Mouse (Mus musculus): ENCODE data around the gene Slc1a4. TPM values are rescaled to one million over a fixed set of nuclear protein-coding genes. Genes with fewer than 3 reads are reported as not detected.

Gene Slc1a4
- polyA plus RNA-seq, 1 experiment, result 0.85 TPM

DNA sequence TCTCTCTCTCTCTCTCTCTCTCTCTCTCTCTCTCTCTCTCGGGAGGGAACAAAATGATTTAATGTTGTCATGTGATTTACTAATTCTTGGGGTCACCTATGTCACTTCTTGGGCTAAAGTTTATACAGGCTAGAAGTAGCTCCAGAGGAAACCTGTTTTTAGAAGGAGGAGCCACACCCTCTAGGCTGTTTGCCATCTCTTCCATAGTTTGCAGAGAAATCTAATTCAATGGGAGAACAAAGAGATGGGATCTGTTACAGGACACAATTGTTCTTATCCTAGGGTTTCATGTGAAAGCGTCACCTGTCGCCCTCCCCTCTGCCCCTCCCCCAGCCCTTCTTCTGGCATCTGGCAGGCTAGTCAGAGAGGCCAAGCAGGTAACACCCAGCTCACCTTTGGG lies 28.8 kb upstream of the Slc1a4 start:
- Histone ChIP-seq H3K36me3 (ENCODE audit: control insufficient read depth, insufficient read depth, low read length) (no peaks in the 10 kb centered on the region), H3K4me1 (ENCODE audit: control insufficient read depth, insufficient read depth, insufficient read length) (no peaks in the 10 kb centered on the region), H3K27ac (ENCODE audit: insufficient read depth, low read length) (no peak overlapping the region), H3K27me3 (ENCODE audit: control insufficient read depth, insufficient read depth, low read length) (no peaks in the 10 kb centered on the region), H3K4me3 (ENCODE audit: extremely low read depth, insufficient read depth, insufficient read length) (no peak overlapping the region)
- no peak for DNase-seq (ENCODE audit: low read depth in 1 of 2, low spot score in 2 of 2)
- TF ChIP-seq CTCF (IDR thresholded peaks at IDR 0.05; ENCODE audit: extremely low read depth, insufficient read depth, insufficient read length, insufficient replicate concordance) (no peak), POLR2A (IDR thresholded peaks at IDR 0.05; ENCODE audit: low read depth, low read length) (no peak)
- WGBS, result 74% methylated on average over 3 of the region's 3 CpGs

DNA sequence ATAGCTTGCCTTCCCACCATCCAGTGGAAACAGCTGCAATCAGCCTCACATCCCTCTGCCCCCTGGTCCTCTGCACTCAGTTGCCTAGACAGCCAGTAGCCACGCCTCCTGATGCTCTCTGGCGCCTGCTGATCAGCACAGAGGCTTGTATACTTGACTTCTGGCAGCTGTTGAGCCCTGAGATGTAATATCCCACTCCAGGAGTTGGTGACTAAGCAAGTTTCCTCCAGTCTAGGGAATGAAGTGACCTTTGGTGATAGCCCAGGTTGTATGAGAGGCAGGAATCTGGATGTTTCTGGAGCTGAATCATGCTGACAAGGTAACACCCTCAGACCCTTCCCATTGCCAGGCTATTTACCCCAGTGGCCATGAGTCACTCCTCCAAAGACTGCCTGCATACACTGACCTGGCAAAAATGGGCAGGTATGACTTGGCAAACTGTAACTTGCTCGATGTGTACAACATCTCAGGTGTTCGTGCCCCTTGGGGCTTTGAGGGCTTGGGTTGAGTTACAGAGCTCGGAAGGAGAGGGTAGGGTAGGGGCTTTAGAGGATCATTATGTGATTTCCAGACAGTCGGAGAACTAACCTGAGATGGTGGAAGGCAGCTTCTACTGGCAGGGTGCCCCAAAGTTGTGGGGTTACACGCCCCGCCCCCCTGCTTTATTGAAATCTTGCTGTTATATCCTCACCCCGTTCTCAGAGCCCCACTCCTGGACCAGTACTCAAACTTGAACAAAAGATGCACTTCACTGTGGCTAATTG lies 25.4 kb upstream of the Slc1a4 start:
- 81% methylated on average over 9 of the region's 9 CpGs for WGBS
- Histone ChIP-seq H3K36me3 (ENCODE audit: control insufficient read depth, insufficient read depth, low read length) (no peaks in the 10 kb centered on the region), H3K4me3 (ENCODE audit: extremely low read depth, insufficient read depth, insufficient read length) (no peak overlapping the region), H3K27me3 (ENCODE audit: control insufficient read depth, insufficient read depth, low read length) (no peaks in the 10 kb centered on the region), H3K4me1 (ENCODE audit: control insufficient read depth, insufficient read depth, insufficient read length) (no peaks in the 10 kb centered on the region), H3K27ac (ENCODE audit: insufficient read depth, low read length) (no peak overlapping the region)
- DNase-seq (ENCODE audit: low read depth in 1 of 2, low spot score in 2 of 2), result no peak
- TF ChIP-seq POLR2A (IDR thresholded peaks at IDR 0.05; ENCODE audit: low read depth, low read length) (no peak), CTCF (IDR thresholded peaks at IDR 0.05; ENCODE audit: extremely low read depth, insufficient read depth, insufficient read length, insufficient replicate concordance) (no peak)

DNA sequence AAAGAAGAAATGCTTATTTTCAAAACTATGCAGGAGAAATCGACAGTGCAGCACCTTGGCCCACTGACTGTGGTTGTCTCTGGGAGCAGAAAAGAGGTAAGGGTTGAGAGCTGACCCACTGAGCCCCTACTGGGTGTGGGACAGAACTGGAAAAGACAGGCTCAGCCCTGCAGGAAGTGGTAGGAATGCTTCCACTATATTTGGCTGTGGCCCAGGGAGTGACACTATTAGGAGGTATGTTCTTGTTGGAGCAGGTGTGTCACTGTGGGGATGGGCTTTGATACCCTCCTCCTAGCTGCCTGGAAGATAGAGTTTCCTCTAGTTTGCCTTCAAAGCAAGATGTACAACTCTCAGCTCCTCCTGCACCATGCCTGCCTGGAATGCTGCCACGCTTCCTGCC lies 16.0 kb upstream of the Slc1a4 start:
- no peaks in the 10 kb centered on the region for H3K27me3 ChIP-seq (ENCODE audit: control insufficient read depth, insufficient read depth, low read length)
- DNase-seq (ENCODE audit: low read depth in 1 of 2, low spot score in 2 of 2), result no peak
- no peak overlapping the region for H3K4me3 ChIP-seq (ENCODE audit: extremely low read depth, insufficient read depth, insufficient read length)
- 93% methylated on average over 2 of the region's 2 CpGs for WGBS
- H3K36me3 ChIP-seq (ENCODE audit: control insufficient read depth, insufficient read depth, low read length), result no peaks in the 10 kb centered on the region
- no peaks in the 10 kb centered on the region for H3K4me1 ChIP-seq (ENCODE audit: control insufficient read depth, insufficient read depth, insufficient read length)
- H3K27ac ChIP-seq (ENCODE audit: insufficient read depth, low read length), result no peak overlapping the region
- no peak for TF ChIP-seq POLR2A (IDR thresholded peaks at IDR 0.05; ENCODE audit: low read depth, low read length)
- TF ChIP-seq CTCF (IDR thresholded peaks at IDR 0.05; ENCODE audit: extremely low read depth, insufficient read depth, insufficient read length, insufficient replicate concordance), result no peak

DNA sequence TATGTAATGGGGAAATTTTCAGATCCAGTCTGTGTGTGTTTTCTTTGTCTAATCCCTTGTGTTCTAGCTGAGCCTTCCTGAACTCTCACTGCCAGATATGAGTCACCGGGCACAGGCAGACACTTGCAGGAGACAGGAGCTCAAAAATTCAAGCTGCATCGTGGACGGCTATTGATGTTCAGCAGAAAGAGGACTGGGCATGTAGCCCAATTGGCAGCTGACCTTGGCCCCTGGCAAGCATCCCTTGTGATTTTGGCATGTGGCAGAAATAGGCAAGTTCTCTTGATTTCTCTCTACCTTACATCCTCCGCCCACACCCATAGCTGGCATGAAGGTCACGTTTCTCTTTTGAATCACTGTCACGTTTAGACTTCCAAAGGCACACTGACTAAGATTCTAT lies 15.0 kb upstream of the Slc1a4 start:
- DNase-seq (ENCODE audit: low read depth in 1 of 2, low spot score in 2 of 2), result no peak

DNA sequence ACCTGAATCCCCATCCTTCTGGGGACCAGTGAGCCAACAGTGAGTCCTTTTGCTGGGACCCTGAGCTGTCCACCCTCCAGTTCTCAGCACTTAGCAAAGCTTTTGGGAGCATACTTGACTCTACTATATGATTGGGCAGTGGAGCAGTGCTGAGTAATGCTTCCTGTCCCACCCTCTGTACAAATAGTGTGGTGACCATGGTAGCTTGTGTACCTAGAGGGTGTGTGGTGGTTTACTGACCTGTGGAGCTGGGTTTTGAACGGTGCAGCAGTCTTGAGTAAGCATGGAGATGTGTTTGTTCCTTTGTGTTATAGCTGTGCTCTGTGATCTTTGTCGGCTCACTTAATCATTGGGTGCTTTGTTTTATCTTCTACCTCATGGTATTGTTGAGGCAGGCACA lies 13.9 kb upstream of the Slc1a4 start:
- no peak overlapping the region for H3K4me3 ChIP-seq (ENCODE audit: extremely low read depth, insufficient read depth, insufficient read length)
- no peak overlapping the region for H3K27ac ChIP-seq (ENCODE audit: insufficient read depth, low read length)
- no peaks in the 10 kb centered on the region for H3K36me3 ChIP-seq (ENCODE audit: control insufficient read depth, insufficient read depth, low read length)
- no peaks in the 10 kb centered on the region for H3K27me3 ChIP-seq (ENCODE audit: control insufficient read depth, insufficient read depth, low read length)
- WGBS, result 59% methylated on average over 2 of the region's 2 CpGs
- TF ChIP-seq POLR2A (IDR thresholded peaks at IDR 0.05; ENCODE audit: low read depth, low read length) (no peak), CTCF (IDR thresholded peaks at IDR 0.05; ENCODE audit: extremely low read depth, insufficient read depth, insufficient read length, insufficient replicate concordance) (no peak)
- no peaks in the 10 kb centered on the region for H3K4me1 ChIP-seq (ENCODE audit: control insufficient read depth, insufficient read depth, insufficient read length)
- no peak for DNase-seq (ENCODE audit: low read depth in 1 of 2, low spot score in 2 of 2)

More for the DNA sequence above, 15.0 kb upstream of the Slc1a4 start:
- no peak for TF ChIP-seq CTCF (IDR thresholded peaks at IDR 0.05; ENCODE audit: extremely low read depth, insufficient read depth, insufficient read length, insufficient replicate concordance)
- TF ChIP-seq POLR2A (IDR thresholded peaks at IDR 0.05; ENCODE audit: low read depth, low read length), result no peak
- H3K4me3 ChIP-seq (ENCODE audit: extremely low read depth, insufficient read depth, insufficient read length), result no peak overlapping the region
- WGBS, result 81% methylated on average over 6 of the region's 6 CpGs
- no peak overlapping the region for H3K27ac ChIP-seq (ENCODE audit: insufficient read depth, low read length)
- H3K4me1 ChIP-seq (ENCODE audit: control insufficient read depth, insufficient read depth, insufficient read length), result no peaks in the 10 kb centered on the region
- H3K27me3 ChIP-seq (ENCODE audit: control insufficient read depth, insufficient read depth, low read length), result no peaks in the 10 kb centered on the region
- no peaks in the 10 kb centered on the region for H3K36me3 ChIP-seq (ENCODE audit: control insufficient read depth, insufficient read depth, low read length)

DNA sequence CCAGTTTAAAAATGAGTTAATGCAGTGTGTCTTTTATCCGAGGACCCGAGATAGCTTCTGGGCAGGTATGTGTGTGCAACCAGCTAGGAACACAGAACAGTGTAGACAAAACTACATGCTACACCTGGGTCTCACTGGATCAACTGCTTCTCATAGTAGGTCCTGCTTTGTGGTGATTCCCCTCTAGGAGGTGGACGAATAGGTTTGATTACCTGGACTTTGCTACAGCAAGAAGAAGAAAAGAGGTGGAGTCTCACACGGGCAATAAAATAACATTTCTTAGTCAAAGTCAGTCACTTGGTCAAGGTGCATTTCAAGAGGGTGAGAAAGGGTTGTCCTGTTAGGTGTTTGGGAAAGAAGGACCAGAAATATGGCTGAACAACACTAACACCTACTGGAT lies 11.4 kb upstream of the Slc1a4 start:
- no peaks in the 10 kb centered on the region for H3K36me3 ChIP-seq (ENCODE audit: control insufficient read depth, insufficient read depth, low read length)
- no peaks in the 10 kb centered on the region for H3K4me1 ChIP-seq (ENCODE audit: control insufficient read depth, insufficient read depth, insufficient read length)
- DNase-seq (ENCODE audit: low read depth in 1 of 2, low spot score in 2 of 2), result no peak
- no peaks in the 10 kb centered on the region for H3K27me3 ChIP-seq (ENCODE audit: control insufficient read depth, insufficient read depth, low read length)
- no peak for TF ChIP-seq CTCF (IDR thresholded peaks at IDR 0.05; ENCODE audit: extremely low read depth, insufficient read depth, insufficient read length, insufficient replicate concordance)
- no peak for TF ChIP-seq POLR2A (IDR thresholded peaks at IDR 0.05; ENCODE audit: low read depth, low read length)
- H3K27ac ChIP-seq (ENCODE audit: insufficient read depth, low read length), result no peak overlapping the region
- 89% methylated on average over 4 of the region's 4 CpGs for WGBS
- no peak overlapping the region for H3K4me3 ChIP-seq (ENCODE audit: extremely low read depth, insufficient read depth, insufficient read length)

DNA sequence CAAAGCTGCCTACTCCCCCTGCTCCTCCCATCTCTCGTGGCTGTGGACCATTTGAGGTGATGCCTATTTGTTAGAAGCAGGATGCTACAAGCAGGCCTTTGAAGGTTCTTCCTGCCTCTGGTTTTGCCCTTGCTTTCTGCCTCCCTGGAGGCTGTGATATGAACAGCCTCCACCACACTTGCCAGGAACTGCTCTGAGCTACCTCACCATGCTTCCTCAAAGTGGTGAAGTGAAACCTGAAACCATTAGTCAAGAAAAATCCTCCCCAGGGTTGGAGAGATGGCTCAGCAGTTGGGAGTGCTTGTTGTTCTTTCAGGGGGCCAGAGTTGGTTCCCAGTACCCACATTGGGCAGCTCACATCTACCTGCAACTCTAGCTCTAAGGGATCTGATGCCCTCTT lies 9.1 kb upstream of the Slc1a4 start:
- no peaks in the 10 kb centered on the region for H3K36me3 ChIP-seq (ENCODE audit: control insufficient read depth, insufficient read depth, low read length)
- no peak overlapping the region for H3K4me3 ChIP-seq (ENCODE audit: extremely low read depth, insufficient read depth, insufficient read length)
- TF ChIP-seq POLR2A (IDR thresholded peaks at IDR 0.05; ENCODE audit: low read depth, low read length), result no peak
- TF ChIP-seq CTCF (IDR thresholded peaks at IDR 0.05; ENCODE audit: extremely low read depth, insufficient read depth, insufficient read length, insufficient replicate concordance), result no peak
- H3K27ac ChIP-seq (ENCODE audit: insufficient read depth, low read length), result no peak overlapping the region
- H3K4me1 ChIP-seq (ENCODE audit: control insufficient read depth, insufficient read depth, insufficient read length), result no peaks in the 10 kb centered on the region
- 45% methylated on average over 1 of the region's 1 CpGs for WGBS
- no peak for DNase-seq (ENCODE audit: low read depth in 1 of 2, low spot score in 2 of 2)
- no peaks in the 10 kb centered on the region for H3K27me3 ChIP-seq (ENCODE audit: control insufficient read depth, insufficient read depth, low read length)

Data from spleen, adult 2 months (tissue).